Mouse (Mus musculus): ENCODE results near the gene Spats2. TPM values are rescaled to one million over a fixed set of nuclear protein-coding genes. Genes with fewer than 3 reads are reported as not detected.
"Not testable (repeated sequence)": the region's sequence is repeated elsewhere in the genome, so short reads cannot be mapped to it uniquely, and the experiment has no call there.

Gene Spats2
- total RNA-seq, 4 experiments from 2014 or later = 13.9 to 20.1 (median 17.6) TPM

DNA sequence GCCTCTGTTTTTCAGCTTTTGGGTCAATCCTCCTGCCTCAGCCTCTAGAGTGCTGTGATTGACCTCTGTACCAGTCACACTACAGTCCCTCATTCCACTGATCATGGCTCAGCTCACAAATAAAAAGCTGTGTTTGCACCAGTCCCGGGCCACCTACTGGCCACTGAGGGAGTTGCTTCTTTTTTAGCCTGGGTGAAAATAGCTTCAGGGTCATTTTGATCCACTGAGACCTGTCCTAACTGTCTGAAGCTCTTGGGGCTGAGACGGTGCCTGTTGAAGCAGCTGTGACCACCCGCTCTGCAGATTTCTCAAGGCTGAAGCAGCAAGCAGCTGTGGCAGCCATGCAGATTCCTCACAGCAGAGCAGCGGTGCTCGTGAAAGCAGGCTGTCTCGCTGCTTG, 14.0 kb downstream of the Spats2 start:
- no peak for DNase-seq

DNA sequence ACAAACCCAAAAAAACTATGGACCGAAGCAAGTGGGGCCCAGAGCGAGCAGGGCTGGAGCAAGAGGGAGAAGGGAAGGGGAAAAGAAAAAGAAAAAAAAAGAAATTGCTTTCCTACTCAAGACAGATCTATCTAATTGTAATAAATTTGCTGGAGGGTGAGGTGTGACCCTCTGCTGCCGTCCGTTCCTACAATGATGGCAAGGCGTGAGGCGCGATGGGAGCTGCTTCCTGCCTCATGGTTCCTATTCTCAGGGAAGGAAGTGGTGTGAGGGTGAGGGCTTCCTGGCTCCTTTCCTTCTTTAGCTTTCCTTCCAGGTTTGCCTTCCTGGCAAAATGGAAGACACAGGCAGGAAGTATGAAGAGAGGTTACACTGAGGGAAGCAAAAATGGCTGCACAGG, 24.8 kb downstream of the Spats2 start:
- no peak for DNase-seq

- no peak for DNase-seq
Observed at GRCm38 (mm10) chr15:99151324-99151723, 25.6 kb downstream of the Spats2 start.

DNA sequence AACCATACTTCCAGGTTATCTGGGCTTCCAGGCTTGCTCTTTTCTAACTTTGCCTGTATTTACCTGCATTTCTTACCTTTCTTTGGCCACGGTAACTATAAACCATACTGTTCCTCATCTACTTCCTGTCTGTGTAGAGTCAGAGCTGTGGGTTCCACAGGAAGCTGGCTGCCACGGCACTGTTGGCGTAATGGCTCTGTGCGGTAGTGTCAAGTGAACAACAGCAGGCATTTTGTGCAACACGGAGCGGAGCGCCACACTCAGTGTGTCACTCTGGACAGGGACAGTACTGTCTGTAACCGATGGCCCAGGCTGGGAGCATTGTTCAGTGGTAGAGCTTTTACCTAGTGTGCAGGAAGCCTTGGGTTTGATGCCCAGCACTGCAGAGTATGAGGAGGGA, 27.8 kb downstream of the Spats2 start:
- DNase-seq = no peak

DNA sequence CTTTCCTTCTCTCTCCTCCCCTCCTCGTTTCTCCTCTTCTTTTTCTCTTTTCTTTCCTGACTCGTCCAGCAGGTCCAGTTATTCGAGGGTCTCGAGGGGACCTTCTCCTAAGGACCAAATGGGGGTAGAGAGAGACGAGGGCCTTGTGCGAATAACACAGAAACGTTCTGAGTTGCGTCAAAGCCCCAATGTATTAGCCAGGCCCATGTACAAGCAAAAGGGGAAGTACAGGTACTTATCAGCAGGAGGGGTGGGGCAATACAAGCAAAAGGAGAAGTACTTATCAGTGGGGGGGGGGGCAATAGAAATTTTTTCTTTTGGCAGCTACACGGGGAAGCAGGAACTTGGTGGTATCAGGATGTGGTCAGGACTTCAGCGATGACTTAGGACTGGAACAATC, 28.8 kb downstream of the Spats2 start:
- DNase-seq = not testable (repeated sequence)

GRCm38 (mm10) chr15:99163512-99164365, 38.0 kb downstream of the Spats2 start:
- no peak for DNase-seq

- no peak for DNase-seq
Observed at GRCm38 (mm10) chr15:99172131-99172530, 46.4 kb downstream of the Spats2 start.

GRCm38 (mm10) chr15:99179639-99180038, 53.9 kb downstream of the Spats2 start:
- DNase-seq = no peak

- no peak for DNase-seq
Observed at GRCm38 (mm10) chr15:99184217-99184914, 58.6 kb downstream of the Spats2 start.

GRCm38 (mm10) chr15:99194358-99194757, 68.6 kb downstream of the Spats2 start:
- no peak for DNase-seq

DNA sequence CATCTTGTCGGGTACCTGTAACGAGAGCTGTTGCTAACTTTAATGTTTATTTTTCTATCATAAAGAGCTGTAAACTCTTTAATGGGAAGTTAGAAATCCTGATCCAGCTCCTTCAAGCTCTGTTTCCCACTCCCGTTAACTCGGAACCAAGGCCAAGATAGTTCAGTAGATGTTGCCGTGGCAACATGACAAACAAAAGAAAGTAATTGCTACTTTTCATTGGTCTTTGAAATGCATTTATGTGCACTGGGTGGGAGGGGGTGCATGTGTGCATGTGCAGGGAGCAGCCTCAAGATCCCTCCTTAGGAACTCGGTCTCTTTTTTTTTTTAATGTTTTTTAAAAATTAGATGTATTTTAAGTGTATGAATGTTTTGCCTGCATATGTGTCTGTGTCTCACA, 69.3 kb downstream of the Spats2 start:
- DNase-seq = no peak

- DNase-seq = no peak
Observed at GRCm38 (mm10) chr15:99198761-99199160, 73.0 kb downstream of the Spats2 start.

GRCm38 (mm10) chr15:99205959-99206358, 80.2 kb downstream of the Spats2 start:
- no peak for DNase-seq

DNA sequence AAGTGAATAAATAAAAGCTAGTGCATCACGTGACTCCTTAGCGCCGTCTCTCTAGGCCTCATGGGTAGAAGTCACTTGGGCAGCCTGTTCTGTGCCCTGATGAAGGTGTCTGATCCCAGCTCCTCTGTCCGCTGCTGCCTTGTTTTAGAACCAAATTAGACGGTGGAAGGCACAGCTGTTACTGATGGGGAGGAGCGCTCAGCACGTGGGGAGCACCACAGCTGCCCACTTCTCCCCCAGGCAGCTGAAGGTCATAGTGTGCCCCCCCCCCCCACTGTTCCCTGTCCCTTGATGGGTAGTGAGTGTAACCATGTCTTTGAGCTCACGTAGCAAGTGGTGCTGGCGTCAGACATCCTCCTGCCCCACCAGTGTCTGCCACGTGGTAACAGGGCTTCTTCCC, 87.5 kb downstream of the Spats2 start:
- DNase-seq = no peak

DNA sequence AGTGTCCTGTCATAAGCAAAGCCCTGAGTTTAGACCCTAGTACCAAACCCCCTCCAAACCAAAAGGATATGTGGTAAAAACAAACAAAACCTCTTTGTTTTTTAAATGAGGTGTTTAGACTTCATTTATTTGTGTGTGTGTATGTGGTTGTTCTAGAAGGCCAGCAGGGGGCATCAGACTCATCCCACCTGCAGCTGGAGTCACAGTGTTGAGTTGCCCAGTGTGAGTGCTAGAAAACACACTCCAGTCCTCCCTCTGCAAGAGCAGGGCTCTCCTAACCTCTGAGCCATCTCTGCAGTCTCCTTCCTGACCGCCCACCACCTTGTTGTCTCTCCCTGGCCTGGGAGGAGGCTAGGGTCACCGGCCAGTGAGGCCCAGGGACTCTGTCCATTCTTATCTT, 89.2 kb downstream of the Spats2 start:
- DNase-seq = no peak

GRCm38 (mm10) chr15:99215741-99216463, 90.2 kb downstream of the Spats2 start:
- DNase-seq = no peak

- no peak for DNase-seq
Observed at GRCm38 (mm10) chr15:99217630-99218029, 91.9 kb downstream of the Spats2 start.

DNA sequence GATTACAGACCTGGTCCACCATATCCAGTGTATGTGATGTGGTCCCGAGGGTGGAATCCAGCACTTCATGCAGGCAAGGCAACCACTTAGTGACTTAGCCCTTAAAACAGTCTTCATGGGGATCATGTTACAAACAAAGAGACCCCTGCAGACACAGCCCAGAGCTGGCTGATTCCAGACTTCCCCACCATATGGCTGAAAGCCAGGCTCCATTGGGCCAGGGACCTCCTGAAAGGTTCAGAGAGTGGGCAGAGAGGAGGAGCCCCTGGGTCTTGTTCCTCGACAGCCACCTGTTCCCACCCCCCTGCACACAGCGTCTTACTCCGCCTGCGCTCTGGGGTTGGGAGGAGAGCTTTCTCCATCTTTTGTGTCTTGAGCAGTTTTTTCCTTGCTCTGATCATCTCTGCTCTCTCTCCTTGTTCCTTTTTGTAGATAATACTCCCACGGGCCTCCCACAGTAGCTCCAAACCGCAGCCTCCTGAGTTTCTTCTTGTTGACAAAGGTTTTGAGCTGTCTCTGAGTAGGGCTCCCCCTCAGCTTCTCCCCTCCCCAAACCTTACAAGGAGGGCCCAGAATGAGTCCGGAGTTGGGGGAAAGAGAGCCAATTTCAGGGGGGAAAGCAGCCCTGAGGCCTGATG, 95.7 kb downstream of the Spats2 start:
- DNase-seq = no peak

DNA sequence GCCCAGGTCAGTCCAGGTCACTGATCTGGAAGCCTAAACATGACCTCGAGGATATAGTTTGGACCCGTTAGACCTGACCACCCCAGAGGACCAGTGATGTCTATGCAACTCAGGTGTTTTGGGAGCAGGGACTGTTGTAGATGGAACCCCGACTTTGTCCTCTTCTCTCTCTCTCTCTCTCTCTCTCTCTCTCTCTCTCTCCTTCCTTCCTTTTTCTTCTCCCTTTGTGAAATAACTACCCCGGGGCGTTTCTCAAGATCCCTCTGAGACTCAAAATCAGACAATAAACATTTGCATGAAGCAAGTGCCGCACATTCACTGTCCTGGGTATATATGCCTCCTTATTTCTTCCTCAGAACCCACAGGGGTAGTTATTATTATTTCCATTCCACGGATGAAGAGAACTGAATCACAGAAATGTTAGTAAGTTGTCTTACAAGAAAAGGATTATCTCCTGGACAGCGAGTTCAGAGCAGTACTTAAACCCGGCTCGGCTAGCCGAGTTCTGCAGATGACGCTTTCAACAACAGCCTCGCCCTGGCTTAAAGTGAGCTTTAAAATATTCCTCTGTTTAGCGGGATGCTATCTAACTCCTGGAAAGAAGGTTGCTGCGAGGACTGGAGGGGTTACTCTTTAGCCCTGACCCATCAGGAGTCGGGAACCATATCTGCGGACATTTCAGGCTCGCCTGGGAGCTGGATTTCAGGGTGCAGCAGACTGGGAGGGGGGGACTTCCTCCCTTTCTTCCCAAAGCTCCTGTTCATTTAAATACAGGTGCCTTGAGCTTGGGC, 97.3 kb downstream of the Spats2 start:
- DNase-seq = no peak

DNA sequence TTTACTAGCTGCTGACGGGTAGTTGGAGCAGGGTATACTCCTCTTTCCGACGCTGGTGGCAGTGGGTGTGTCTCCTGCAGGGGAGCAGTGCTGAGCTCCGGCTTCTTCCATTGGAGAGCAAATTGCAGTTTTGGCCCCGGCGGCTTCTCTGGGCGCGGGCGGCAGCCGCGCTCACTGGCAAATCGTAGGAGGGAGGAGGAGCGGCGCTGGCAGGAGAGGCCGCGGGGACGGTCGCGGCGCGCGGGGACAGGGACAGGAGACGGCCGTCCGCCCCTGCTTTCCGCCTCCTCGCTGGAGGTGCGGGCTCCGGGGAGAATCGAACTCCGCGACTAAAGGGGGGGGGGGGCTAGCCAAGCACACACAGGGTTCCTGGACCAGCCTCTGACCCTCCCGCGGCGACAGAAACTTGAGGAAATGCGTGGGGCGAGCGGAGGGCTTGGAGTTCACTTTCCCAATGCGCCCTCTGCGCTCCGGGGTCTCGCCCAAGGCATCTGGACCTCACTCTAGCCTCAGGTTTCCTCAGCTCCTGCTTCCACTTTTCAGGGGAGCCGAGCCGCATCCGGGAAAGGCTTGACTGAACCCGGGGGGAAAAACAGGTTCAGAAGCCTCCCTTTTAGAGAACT, 98.0 kb downstream of the Spats2 start:
- DNase-seq = no peak

DNA sequence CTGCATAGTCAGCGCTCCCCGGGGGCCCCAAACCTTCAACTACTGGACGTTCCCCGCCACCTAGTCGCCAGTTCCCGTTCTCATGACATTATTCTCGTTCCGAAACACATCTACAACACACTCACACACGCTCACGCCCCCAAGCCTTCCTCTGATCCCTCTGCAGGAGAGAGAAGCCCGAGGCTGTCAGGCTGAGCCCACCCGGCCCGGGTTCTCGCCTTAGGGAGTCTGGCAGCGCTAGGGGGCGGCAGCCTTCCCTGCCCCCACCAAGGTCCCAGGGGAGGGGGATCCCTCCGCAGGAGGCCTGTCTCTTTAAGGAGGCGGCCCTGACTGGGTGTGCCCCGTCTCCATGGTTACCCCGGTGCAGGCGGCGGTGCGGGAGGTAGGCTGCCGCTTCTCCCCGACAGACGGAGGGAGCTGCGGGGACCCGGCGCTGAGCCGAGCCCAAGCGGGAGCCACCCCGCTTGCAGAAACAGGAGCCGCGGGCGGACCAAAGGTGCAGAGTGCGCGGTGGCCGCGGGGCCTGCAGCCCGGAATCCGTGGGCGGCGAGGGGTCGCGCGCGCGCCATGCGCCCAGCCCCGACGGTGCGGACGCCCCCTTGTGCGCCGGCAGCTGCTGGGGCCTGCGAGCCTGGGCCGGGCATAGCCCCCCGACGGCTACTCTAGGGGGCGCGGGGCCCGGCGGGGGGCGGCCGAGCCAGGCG, 98.6 kb downstream of the Spats2 start, which contains the start of gene Kcnh3:
Kcnh3 (plus strand) TSS at position 654 of the 704 bp plus-strand sequence.
- peak; percentile 33 for DNase-seq
